Mouse (Mus musculus) gastrocnemius, adult 2 months (tissue): ENCODE results near the gene Smagp. TPM values are rescaled to one million over a fixed set of nuclear protein-coding genes. Genes with fewer than 3 reads are reported as not detected.
A peak's percentile ranks its signal among the peaks of the same experiment; 100 is the strongest.
"Not testable (repeated sequence)": the region's sequence is repeated elsewhere in the genome, so short reads cannot be mapped to it uniquely, and the experiment has no call there.

ENCODE experiments used
- DNase-seq: peaks from one replicate; pipeline ENCODE4 v3.0.0; 2022
- H3K27ac ChIP-seq: fragments of 200-600 bp; 2 replicates; pipeline ENCODE4 v1.8.1; 2022; ENCODE audit warnings: mild to moderate bottlenecking
- H3K4me3 ChIP-seq: fragments of 200-600 bp; 2 replicates; pipeline ENCODE4 v1.8.1; 2022; ENCODE audit warnings: mild to moderate bottlenecking, moderate library complexity
- CTCF ChIP-seq: fragments of 200-600 bp; IDR thresholded peaks from 2 replicates; pipeline ENCODE4 v1.8.1; 2022; ENCODE audit warnings: antibody characterized with exemption, mild to moderate bottlenecking, moderate library complexity
- intact Hi-C: fragments of 180-260 bp; cut with DNase I; formaldehyde crosslinking; loops from one replicate; pipeline ENCODE4 v1.15.1; 2025
- total RNA-seq, 2 experiments: library from RNA; stranded (reverse); gene quantifications; 2 replicates each; pipeline ENCODE4 v1.2.3; 2021

The Smagp gene
- total RNA-seq, 2 experiments from 2014 or later: 1.9 to 3.5 TPM

DNA sequence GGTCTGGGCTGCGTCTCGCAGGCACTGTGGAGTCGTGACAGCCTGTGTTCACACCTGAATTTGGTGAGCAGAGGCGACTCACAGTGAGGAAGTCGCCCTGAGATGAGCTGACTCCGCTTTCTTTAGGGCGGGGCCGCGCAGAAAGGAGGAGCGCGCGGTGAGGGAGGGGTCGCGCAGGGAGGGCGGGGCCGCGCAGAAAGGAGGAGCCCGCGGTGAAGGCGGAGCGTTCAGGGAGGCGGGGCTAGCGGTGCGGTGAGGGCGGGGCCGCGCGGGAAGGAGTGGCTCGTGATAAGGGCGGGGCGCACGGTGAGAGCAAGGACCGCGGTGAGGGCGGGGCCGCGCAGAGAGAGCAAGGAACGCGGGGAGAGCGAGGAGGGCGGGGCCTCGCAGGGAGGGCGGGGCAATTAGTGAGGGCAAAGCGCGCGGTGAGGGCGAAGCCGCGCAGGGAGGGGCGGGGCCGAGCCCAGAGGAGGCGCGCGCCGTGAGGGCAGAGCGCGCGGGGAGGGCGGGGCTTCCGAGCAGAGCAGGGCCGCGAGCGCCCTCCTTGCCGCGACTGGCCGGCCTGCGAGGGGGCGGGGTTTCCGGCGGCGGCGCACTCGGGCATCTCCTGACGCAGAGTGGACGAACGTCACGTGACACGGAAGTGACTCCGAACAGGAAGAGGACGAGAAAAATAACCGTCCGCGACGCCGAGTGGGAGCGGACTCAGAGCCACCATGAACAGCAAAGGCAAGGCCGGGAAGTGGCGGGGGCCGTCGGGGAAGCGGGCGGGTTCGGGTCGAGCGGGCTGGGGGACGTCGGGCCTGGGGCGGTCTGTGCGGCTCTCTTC, 21.5 kb downstream of the Smagp start, which contains the start of gene Dazap2:
Gene Dazap2 (plus strand): TSS at position 354 of the 829 bp plus-strand sequence.
- TF ChIP-seq CTCF: peak; percentile 30; the same call in 1 of the 2 replicates
- DNase-seq: peak; percentile 99
- Histone ChIP-seq H3K4me3 (peak within 1 kb of the TSS; percentile 90), H3K27ac (peak within 1 kb of the TSS; percentile 100)
- intact Hi-C loops: loop anchor here (5.0 to 10.0 kb wide), 5 partner anchors 63 to 1460 kb away; partner anchors contain the start of genes Eif4b, Larp4, Letmd1 and Tfcp2

DNA sequence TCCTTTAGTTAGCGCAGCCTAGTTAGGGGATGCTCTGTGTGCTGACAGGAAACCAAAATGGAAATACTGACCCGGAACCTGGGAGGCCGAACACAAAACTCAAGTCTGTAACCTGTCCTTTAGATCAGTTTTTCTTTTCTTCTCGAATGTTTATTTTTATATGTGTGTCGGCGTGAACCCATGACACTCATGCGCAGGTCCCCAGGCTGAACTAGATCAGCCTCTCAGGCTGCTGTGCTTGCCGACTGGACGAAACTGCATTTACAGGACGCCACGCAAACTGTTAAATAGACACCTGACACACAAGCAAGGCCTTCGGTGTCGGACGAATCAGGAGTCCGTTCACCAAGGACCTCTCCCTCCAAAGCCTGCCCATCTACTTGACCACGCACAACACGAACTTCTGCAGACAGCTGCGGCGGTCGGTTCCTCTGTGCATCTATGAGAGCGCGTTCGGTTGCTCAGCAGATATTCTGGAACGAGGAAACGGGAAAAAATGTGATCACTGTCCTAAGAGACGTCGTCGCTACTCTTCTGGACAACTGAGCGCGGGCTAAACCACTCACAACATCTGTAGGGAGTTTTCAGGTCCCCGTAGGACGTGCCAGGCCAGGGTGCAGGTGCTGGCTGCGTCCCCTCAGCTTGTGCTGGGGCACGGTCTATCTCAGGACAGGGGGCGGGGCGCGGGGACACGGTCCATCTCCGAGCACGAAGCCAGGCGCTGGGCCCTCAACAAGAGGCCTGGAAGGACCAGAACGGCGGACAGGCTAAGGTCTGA, 22.3 kb downstream of the Smagp start:
- intact Hi-C loops: loop anchor here (5.0 to 10.0 kb wide), 4 partner anchors 62 to 1460 kb away; partner anchors contain the start of genes Eif4b, Letmd1 and Tfcp2
- no peak for DNase-seq
- TF ChIP-seq CTCF: no peak
- H3K4me3 ChIP-seq: peak overlapping the region; percentile 90
- H3K27ac ChIP-seq: peak overlapping the region; percentile 100

DNA sequence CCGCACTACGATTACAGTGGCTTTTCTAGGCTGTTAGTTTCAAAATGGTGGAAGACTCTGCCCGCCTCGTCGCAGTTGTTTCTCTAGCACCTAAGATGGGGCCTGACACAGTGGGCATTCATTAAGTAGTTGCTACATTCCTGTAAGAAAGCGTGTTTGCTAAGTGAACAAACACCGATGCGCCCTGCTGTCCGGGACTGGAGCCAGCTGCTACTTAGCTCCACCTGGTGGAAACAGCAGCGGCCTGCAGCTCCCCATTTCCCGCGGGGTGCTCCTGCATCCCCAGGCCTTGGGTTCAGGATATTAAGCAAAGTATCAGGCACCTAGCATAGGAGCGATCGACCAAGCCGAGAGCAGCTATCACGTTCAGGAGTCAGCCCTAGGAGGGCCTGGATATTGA, 23.2 kb downstream of the Smagp start:
- H3K27ac ChIP-seq: peak overlapping the region; percentile 68
- intact Hi-C loops: loop anchor here (1.0 to 10.0 kb wide), 5 partner anchors 13 to 1461 kb away; partner anchors contain the start of genes Eif4b, Letmd1 and Tfcp2

DNA sequence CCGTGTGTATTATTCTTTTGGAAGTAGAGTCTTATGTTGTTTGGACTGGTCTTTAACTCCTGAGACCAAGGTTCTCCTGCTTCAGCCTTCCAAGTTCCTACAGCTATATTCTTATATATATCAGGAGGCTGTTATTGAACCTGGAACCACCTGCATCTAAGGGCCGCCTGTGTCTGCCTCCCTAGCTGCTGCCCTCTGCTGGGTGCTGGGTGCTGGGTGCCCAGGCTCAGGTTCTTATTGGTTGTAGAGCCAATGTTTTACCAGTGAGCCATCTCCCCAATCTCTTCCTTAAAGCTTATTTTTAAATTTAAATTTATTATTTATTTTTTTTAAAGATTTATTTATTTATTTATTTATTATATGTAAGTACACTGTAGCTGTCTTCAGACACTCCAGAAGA, 24.3 kb downstream of the Smagp start:
- TF ChIP-seq CTCF: peak; percentile 57
- no peak for DNase-seq
- intact Hi-C loops: loop anchor here (1.0 to 10.0 kb wide), 5 partner anchors 60 to 1462 kb away; partner anchors contain the start of genes Eif4b, Letmd1 and Tfcp2
- H3K4me3 ChIP-seq: no peak overlapping the region
- H3K27ac ChIP-seq: no peak overlapping the region

More for the DNA sequence above, 23.2 kb downstream of the Smagp start:
- peak; percentile 85 for DNase-seq
- H3K4me3 ChIP-seq: peak overlapping the region; percentile 90
- peak; percentile 99 for TF ChIP-seq CTCF

DNA sequence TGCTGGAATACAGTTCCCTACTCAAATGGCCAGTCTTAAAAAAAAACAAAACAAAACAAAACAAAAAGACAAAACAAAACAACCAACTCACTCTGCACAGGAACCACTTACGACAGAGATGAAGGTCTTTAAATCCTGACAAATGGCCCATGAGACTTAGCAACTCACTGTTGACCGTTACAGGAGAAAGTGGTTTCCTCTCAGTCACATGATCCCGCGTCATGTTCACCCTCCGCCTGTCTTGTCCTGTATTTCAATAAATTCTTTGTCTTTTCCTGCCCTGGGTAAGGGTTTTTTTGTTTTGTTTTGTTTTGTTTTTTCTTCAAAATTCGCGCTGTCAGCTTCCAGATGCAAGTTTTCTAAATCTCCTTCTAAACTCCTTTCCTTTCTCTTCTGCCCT, 24.8 kb downstream of the Smagp start:
- TF ChIP-seq CTCF: no peak
- DNase-seq: no peak
- no peak overlapping the region for H3K27ac ChIP-seq
- intact Hi-C loops: loop anchor here (1.0 to 10.0 kb wide), 5 partner anchors 60 to 1463 kb away; partner anchors contain the start of genes Eif4b, Letmd1 and Tfcp2
- no peak overlapping the region for H3K4me3 ChIP-seq

DNA sequence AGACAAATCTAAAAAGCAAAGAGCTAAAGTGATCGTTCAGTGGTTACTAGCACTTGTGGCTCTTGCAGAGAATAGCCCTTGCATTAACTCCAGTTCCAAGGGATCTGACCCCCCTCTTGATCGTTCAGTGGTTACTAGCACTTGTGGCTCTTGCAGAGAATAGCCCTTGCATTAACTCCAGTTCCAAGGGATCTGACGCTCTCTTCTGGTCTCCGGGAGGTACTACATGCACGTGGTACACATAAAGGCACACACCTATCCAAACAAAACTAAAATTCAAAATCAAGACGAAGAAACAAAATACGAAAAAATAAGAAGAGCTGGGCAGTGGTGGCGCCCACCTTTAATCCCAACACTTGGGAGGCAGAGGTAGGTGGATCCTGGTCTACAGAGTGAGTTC, 30.1 kb downstream of the Smagp start:
- intact Hi-C loops, H3K27ac ChIP-seq, DNase-seq, H3K4me3 ChIP-seq: not testable (repeated sequence)
- TF ChIP-seq CTCF: peak; percentile 46

DNA sequence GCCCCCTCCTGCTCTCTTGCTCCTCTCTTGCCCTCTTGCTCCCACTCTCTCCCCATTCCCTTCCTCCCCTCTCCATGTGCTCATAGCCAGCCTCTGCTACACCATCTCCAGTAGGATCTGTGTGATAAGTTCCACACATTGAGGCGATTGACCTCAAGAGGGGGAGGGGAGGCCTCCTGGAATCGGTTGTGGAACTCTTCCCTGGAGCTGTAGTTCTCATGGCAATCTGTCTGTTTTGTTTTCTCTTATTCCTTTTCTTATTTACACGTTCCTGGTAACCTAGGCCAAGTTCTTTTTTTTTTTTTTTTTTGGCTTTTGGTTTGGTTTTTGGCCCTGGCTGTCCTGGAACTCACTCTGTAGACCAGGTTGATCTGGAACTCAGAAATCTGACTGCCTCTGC, 35.1 kb downstream of the Smagp start:
- no peak for DNase-seq
- TF ChIP-seq CTCF: no peak
- Histone ChIP-seq H3K27ac (no peak overlapping the region), H3K4me3 (no peak overlapping the region)
- intact Hi-C loops: no loop called here

DNA sequence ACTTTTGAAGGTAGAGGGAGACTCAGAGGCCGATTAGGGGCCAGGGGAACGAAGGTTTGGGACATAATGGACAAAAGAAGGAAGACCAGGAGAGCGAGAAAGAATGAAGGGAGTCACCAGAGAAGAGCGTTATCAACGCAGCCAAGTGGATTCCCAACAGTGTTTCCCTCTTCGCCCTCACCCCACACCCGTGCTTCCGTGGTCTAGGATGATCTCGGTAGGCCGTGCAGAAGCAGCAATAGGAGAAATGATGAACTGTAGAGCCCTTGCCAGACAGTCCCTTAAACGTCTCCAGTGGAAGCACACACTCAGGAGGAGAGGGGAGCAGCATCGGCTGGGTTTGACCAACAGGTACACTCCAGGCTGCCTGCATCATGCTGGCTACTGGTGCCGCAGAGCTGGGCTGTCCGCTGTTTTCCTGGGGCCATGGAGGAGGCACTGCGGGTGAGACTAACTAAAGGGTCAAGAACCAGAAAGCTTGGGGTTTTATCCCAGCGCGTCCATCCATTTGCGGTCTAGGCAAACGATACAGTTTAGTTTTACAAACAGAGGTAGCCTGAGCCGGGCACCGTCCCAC, 36.0 kb downstream of the Smagp start:
- peak overlapping the region; percentile 90 for H3K4me3 ChIP-seq
- intact Hi-C loops: loop anchor here (1.0 kb wide), 1 partner anchor 13 kb away; no protein-coding TSS in a partner anchor
- TF ChIP-seq CTCF: no peak
- DNase-seq: no peak
- peak overlapping the region; percentile 91 for H3K27ac ChIP-seq

DNA sequence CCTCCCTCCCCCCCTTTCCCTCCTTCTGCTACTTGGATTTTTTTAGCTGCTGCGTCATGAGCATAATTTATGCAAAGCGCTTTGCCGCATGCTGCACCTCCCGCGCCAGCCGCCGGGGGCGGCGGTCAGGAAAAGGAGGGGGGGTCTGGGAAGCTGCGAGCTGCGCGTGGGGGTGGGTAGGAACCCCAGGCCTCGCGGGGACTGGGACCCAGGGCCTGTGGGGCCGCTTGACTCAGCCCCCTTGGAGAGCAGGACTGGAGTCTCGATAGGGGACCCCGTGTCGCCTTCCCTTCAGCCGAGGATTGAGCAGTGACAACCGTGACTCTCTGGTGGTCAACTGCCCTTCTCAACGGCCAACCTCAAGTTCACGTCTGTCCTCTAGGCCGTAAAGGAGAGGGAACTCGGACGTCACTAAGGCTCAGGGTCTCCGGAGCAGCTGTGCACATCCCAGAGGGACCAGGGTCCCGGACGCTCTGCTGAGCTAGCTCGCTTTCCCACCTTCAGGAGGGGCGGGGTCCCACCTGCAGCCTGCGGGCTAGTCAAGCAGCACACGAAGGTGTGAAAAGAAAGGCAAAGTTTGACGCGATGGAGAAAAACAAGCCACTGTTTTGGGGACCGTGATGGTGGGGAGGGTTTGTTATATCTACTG, 36.6 kb downstream of the Smagp start:
- peak; percentile 66 for TF ChIP-seq CTCF
- peak; percentile 85 for DNase-seq
- H3K27ac ChIP-seq: peak overlapping the region; percentile 91
- intact Hi-C loops: loop anchor here (1.0 kb wide), 1 partner anchor 13 kb away; no protein-coding TSS in a partner anchor
- H3K4me3 ChIP-seq: peak overlapping the region; percentile 90

DNA sequence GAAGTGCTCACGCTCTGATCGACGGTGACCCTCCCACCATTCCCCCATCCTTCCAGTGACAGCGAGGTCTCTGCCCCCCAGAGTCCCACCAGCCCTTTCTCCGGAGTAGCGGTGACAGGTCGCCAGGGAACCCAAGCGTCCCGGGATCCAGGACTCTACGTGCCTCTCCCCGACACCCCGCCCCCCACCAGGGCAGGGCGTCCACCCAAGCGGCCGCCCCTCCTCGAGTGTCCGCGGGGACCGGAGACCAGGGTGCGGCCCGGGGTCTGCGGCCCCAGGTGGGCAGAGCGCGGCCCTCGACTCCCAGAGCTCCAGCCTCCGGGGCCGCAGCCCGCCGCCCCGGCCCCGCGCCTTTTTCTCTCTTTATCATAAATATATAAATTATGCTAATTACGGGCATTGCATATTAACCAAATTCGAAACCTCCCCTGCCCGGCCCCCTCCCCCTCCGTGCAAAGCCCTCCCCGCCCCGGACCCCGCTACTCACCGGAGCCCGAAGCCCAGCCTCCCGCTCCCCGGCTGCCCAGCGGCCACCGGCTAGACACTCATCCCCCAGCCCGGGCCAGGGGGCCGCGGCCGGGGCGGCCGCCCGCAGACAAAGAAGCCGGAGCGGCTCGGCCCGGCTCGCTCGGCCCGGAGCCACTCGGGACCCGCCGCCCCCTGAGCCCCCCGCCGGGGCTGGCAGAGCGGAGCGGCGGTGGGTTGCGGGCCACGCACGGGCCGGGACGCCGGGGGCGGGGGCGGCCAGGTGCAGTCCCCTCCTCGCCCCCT, 37.3 kb downstream of the Smagp start, which contains the start of gene Pou6f1:
Gene Pou6f1 (minus strand): TSS at position 709 of the 771 bp plus-strand sequence.
- Histone ChIP-seq H3K4me3 (peak within 1 kb of the TSS; percentile 90), H3K27ac (peak within 1 kb of the TSS; percentile 91)
- TF ChIP-seq CTCF: no peak
- intact Hi-C loops: loop anchor here (1.0 kb wide), 1 partner anchor 14 kb away; no protein-coding TSS in a partner anchor
- peak; percentile 76 for DNase-seq

DNA sequence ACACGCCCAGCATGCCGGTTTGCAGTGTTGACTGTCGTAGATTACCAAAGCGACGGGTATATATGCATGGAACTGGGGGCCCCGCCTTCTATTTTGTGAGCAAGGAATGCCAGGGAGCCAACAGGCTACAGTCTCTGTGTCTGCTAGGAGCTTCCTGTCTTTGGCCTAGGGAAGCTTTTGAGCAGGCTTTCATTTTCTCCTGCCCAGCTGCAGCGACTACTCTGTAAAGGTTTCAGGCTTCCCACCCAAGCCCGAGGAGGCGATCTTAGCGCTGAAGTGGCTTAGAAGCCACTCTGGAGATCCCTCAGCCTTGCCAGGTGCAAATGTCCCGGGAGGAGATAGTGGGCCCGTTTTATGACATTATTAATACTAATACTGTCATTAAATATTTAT, 37.9 kb downstream of the Smagp start:
- H3K27ac ChIP-seq: peak overlapping the region; percentile 91
- intact Hi-C loops: no loop called here
- peak; percentile 56 for DNase-seq
- no peak for TF ChIP-seq CTCF
- H3K4me3 ChIP-seq: peak overlapping the region; percentile 90
